Mouse (Mus musculus): ENCODE data around the gene Zfp652.
A peak's percentile ranks its signal among the peaks of the same experiment; 100 is the strongest.
"Not testable (repeated sequence)": the region's sequence is repeated elsewhere in the genome, so short reads cannot be mapped to it uniquely, and the experiment has no call there.

The Zfp652 gene

GRCm38 (mm10) chr11:95844935-95845334, 132.5 kb downstream of the Zfp652 start:
- no peak for DNase-seq (ENCODE audit: low spot score in 2 of 2)

- no peak for DNase-seq (ENCODE audit: low spot score in 2 of 2)
Observed at GRCm38 (mm10) chr11:95850898-95851297, 138.4 kb downstream of the Zfp652 start.

GRCm38 (mm10) chr11:95853684-95854083, 141.2 kb downstream of the Zfp652 start:
- DNase-seq (ENCODE audit: low spot score in 2 of 2): peak in 1 of 2 experiments; percentile 59

- DNase-seq (ENCODE audit: low spot score in 2 of 2): no peak
Observed at GRCm38 (mm10) chr11:95857306-95857705, 144.8 kb downstream of the Zfp652 start.

- no peak for DNase-seq (ENCODE audit: low spot score in 2 of 2)
Observed at GRCm38 (mm10) chr11:95857716-95858527, 145.4 kb downstream of the Zfp652 start.

GRCm38 (mm10) chr11:95858528-95859467, 146.3 kb downstream of the Zfp652 start:
- DNase-seq (ENCODE audit: low spot score in 2 of 2): peak; percentile 98

- no peak for DNase-seq (ENCODE audit: low spot score in 2 of 2)
Observed at GRCm38 (mm10) chr11:95859468-95859855, 147.0 kb downstream of the Zfp652 start.

- no peak for DNase-seq (ENCODE audit: low spot score in 2 of 2)
Observed at GRCm38 (mm10) chr11:95860071-95860490, 147.6 kb downstream of the Zfp652 start.

GRCm38 (mm10) chr11:95861397-95861796, 148.9 kb downstream of the Zfp652 start:
- no peak for DNase-seq (ENCODE audit: low spot score in 2 of 2)

GRCm38 (mm10) chr11:95869442-95869841, 157.0 kb downstream of the Zfp652 start:
- no peak for DNase-seq (ENCODE audit: low spot score in 2 of 2)

GRCm38 (mm10) chr11:95869918-95870470, 157.5 kb downstream of the Zfp652 start:
- DNase-seq (ENCODE audit: low spot score in 2 of 2): no peak

- DNase-seq (ENCODE audit: low spot score in 2 of 2): no peak
Observed at GRCm38 (mm10) chr11:95875804-95876203, 163.3 kb downstream of the Zfp652 start.

- peak in 1 of 2 experiments; percentile 16 for DNase-seq (ENCODE audit: low spot score in 2 of 2)
Observed at GRCm38 (mm10) chr11:95876296-95876695, 163.8 kb downstream of the Zfp652 start.

GRCm38 (mm10) chr11:95879861-95880260, 167.4 kb downstream of the Zfp652 start:
- DNase-seq (ENCODE audit: low spot score in 2 of 2): not testable (repeated sequence)

All from heart, adult 9 months (tissue).